Mouse (Mus musculus) olfactory bulb, adult 2 months (tissue): ENCODE data around the gene Rfx4. TPM values are rescaled to one million over a fixed set of nuclear protein-coding genes. Genes with fewer than 3 reads are reported as not detected.
A peak's percentile ranks its signal among the peaks of the same experiment; 100 is the strongest.

Experiments
- H3K27ac ChIP-seq: fragments of 200-500 bp; 2 replicates; pipeline ENCODE4 v1.5.1; 2012; ENCODE audit warnings: low read depth, low read length; ENCODE audit not compliant: insufficient read depth
- H3K4me1 ChIP-seq: fragments of 200-500 bp; 2 replicates; pipeline ENCODE4 v1.6.1; 2012; ENCODE audit warnings: low read length; ENCODE audit not compliant: control insufficient read depth, insufficient read depth
- H3K4me3 ChIP-seq: fragments of 200-500 bp; 2 replicates; pipeline ENCODE4 v1.5.1; 2012; ENCODE audit warnings: mild to moderate bottlenecking, low read depth, low read length, moderate library complexity; ENCODE audit not compliant: insufficient read depth
- CTCF ChIP-seq: fragments of 200-500 bp; IDR thresholded peaks from 2 replicates; pipeline ENCODE4 v1.5.1; 2012; ENCODE audit warnings: low read depth, mild to moderate bottlenecking, low read length, moderate library complexity; ENCODE audit not compliant: insufficient read depth
- POLR2A ChIP-seq: fragments of 200-500 bp; IDR thresholded peaks from 2 replicates; pipeline ENCODE4 v1.6.1; 2012; ENCODE audit warnings: mild to moderate bottlenecking, low read depth, low read length, moderate library complexity; ENCODE audit not compliant: insufficient read depth
- WGBS: fragments of 180-500 bp; shearing (Covaris S2); methylation state at CpG from one replicate; pipeline ENCODE4 v1.1.7; 2018; 5-methylcytosine and 5-hydroxymethylcytosine counted together
- polyA plus RNA-seq: library from polyadenylated mRNA; stranded (reverse); fragments of >200 nt; gene quantifications from 2 replicates; pipeline ENCODE4 v1.2.4, GENCODE M21; 2012; ENCODE audit warnings: low replicate concordance; ENCODE audit not compliant: missing spikeins, insufficient read depth, insufficient read length

Rfx4 gene
- polyA plus RNA-seq, 1 experiment = not detected

DNA sequence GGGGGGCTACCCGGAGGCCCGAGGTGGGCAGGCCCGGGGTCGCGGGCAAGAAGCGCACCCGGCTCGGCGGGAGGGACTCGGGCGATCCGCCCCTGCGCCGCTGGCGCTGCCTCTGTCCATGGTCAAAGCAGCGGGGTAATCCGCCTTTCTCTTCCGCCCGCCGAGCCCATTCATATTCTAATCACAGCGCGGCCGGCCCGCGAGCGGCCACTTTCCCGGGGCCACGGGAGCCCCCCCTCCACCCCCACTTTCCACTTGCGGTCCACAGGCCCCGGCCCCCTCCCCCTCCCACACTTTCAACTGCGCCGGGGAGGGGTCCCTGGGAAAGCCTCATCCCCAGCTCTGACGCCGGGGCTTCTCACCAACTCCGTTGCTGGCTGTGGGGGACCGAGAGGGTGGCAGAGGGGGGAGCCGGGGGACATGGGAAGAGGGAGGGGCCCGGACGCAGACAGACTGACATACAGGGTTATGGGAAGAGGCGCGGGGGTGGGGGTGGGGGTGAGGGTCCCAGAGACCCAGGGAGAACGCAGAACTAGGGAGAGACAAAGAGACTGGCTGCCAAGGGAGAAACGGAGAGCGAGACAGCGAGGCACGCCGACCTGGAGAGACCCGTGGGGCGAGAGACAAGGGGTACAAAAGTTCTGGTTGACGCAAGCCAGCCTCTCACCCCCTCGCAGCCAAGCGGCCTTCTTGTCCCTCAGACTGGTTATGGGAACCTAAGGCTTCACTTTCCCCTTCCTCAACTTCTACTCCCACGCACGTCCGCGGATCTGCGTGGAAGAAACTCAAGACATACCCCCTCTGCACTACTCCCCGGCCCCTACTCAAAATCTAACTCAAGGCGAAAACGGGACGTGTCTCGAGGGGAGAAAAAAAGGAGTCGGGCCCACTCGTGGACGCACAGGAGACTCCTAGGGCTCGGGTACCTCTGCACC lies 744 bp upstream of the Rfx4 start:
- 2% methylated on average over 66 of the region's 66 CpGs for WGBS

DNA sequence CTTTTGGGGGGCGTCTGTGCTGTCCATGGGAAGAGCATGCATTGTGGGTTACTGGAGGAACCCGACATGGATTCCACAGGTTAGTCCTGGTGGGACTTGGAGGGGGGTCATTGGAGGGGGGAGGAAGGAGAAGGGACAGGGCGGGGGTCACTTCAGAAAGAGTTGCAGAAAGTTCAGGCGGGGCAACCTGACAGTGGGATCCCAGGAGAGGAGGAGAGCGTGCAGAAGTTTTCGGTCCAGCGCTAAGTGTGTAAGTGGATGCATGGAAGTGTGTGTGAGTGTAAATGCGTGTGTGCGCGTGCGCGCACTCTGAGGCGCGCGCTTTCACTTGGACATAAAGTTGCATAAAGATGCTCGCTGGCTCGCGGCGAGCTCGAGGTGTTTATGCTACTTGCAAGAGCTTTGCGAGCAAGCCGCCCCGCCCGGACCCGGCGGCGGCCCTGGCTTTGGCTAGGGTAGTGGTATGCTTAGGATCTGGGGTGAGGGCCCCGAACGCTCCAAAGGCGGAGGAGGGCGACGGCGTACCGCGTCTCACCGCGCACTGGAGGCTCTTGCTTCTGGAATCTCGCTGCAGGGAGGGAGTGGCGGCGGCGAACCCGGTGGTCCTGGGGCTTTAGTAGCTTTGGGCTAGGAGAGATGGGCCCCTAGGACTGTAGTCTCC lies 703 bp downstream of the Rfx4 start:
- TF ChIP-seq POLR2A = no peak
- no peak for TF ChIP-seq CTCF
- H3K4me3 ChIP-seq = peak overlapping the region; percentile 46
- peaks cover 46% of the 10 kb centered on the region for H3K4me1 ChIP-seq
- H3K27ac ChIP-seq = no peak overlapping the region
- 8% methylated on average over 42 of the region's 42 CpGs for WGBS

More for the DNA sequence above, 744 bp upstream of the Rfx4 start:
- H3K4me3 ChIP-seq = peak overlapping the region; percentile 46
- no peak overlapping the region for H3K27ac ChIP-seq
- H3K4me1 ChIP-seq = peaks cover 40% of the 10 kb centered on the region
- TF ChIP-seq POLR2A = no peak
- no peak for TF ChIP-seq CTCF

DNA sequence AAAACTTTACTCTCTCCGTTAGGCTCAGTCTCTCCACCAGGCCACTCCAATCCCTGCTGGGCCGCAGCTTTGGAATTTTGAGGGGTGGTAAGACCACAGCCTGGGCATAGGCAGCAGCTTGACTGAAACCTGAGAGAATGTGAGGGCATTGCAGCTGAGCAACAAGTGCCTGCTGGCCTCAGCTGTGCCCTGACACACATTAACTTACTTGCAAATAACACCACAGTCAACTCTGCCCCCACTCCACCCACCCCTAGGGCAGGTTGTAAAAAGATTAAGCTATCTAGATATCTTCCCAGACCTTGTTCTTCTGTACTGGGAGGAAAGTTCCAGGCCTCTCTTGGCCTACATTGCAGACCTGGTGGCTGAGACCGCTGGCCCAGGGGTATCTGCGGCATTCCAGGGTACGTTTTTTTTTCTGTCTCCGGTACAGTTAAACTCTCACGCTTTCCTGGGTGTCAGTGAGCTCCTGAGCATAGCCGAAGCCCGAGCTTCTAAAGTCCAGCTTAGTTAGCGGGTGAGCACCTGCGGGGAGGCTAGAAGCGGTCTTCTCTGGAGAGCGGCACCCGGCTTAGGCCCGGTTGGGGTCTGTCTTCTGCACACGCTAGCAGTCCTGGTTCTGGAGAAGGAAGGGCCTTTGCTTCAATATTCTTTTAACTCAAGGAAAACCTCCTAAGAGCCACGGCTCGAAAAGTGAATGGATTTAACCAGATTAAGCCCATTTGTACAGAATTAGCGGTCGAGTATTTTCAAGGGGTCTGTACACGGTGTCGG lies 1.8 kb downstream of the Rfx4 start:
- Histone ChIP-seq H3K4me1 (peaks cover 46% of the 10 kb centered on the region), H3K4me3 (no peak overlapping the region), H3K27ac (no peak overlapping the region)
- TF ChIP-seq CTCF (no peak), POLR2A (no peak)
- WGBS = 70% methylated on average over 22 of the region's 22 CpGs

DNA sequence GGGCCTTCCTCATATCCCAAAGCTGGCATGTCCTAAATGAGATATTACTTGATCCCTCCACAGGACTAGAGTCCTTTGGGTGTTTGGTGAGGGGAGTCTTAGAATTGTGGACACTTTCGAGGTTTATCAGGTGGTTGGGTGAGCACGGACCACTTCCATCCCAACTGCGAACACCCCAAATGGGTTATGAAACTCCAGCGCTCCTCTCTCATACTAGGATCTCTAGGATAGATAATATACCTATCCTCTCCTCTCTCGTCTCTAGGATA lies 2.3 kb downstream of the Rfx4 start:
- TF ChIP-seq POLR2A (no peak), CTCF (no peak)
- peaks cover 46% of the 10 kb centered on the region for H3K4me1 ChIP-seq
- H3K27ac ChIP-seq = no peak overlapping the region
- no peak overlapping the region for H3K4me3 ChIP-seq
- WGBS = 67% methylated on average over 5 of the region's 5 CpGs

DNA sequence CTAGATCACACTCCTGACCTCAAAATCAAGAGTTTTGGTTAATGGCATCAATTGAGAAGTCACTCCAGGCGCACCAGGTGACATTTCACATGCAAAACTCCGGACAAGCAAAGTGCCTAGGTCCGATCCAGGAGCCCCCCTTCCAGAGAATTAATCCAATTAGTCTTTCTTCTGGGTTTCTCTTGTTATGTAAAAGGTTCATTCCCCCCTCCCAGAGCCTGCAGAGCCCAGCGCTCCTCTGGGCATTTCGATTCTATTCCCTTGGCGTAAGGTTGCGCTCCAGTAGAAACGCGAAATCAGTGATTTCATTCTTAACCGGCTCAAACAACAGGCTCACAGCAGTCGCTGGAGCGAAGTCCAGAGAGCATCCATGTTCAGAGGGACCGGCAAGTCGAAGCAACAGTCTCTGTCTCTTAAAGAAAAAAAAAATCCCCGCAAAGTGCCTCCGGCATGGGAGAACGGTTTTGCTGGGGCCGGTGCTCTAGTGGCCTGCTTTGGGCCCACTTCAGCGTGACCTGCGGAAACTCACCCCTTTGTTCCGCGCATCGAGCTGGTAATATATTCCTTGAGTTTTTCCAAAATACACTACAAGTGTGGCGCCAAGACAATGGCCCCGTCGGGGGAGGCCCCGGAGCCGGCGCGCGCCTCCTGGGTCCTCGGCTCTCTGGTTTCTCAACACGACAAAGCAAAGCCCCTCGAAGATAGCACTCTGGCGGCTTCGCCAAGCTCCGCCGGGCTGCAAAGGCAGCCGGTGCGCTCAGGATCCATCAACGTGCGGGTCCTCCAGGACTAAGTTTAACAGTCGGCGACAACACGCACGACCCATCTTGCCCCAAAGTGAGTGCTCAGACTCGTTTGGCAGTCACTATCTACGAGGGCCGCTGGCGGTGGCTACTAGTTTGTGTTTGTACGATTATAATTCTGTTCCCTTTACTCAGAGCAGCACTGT lies 2.9 kb downstream of the Rfx4 start:
- no peak overlapping the region for H3K27ac ChIP-seq
- H3K4me1 ChIP-seq = peaks cover 46% of the 10 kb centered on the region
- TF ChIP-seq CTCF (no peak), POLR2A (no peak)

DNA sequence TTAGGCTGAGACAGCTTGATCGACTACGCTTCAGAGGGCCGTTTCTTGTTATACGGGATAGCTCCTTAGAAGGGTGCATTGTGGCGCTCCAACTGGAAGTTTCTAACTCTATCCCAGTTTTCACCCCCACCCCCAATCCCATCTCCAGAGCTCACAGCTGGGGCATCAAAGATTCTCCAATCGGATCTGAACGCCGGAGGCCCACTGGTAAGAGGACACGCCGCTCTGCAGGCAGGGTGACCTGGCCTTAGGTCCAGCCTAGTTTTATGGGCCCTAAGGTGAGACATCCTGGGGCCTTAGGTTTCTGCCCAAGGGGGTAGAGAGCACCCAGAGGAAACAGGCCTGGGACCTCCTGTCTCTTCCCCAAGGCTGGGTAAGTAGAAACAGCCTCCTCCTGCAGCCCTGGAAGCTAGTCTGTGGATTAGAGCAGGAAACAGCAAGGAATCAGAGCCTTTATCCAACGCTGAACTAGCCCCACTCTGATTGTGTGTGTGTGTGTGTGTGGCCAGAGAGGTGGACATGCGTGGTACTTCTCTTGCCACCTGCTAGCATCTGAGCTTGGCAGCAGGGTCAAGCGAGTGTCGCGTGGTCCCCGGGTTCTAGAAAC lies 3.8 kb downstream of the Rfx4 start:
- no peak overlapping the region for H3K27ac ChIP-seq

More for the DNA sequence above, 2.9 kb downstream of the Rfx4 start:
- 43% methylated on average over 51 of the region's 51 CpGs for WGBS
- no peak overlapping the region for H3K4me3 ChIP-seq

DNA sequence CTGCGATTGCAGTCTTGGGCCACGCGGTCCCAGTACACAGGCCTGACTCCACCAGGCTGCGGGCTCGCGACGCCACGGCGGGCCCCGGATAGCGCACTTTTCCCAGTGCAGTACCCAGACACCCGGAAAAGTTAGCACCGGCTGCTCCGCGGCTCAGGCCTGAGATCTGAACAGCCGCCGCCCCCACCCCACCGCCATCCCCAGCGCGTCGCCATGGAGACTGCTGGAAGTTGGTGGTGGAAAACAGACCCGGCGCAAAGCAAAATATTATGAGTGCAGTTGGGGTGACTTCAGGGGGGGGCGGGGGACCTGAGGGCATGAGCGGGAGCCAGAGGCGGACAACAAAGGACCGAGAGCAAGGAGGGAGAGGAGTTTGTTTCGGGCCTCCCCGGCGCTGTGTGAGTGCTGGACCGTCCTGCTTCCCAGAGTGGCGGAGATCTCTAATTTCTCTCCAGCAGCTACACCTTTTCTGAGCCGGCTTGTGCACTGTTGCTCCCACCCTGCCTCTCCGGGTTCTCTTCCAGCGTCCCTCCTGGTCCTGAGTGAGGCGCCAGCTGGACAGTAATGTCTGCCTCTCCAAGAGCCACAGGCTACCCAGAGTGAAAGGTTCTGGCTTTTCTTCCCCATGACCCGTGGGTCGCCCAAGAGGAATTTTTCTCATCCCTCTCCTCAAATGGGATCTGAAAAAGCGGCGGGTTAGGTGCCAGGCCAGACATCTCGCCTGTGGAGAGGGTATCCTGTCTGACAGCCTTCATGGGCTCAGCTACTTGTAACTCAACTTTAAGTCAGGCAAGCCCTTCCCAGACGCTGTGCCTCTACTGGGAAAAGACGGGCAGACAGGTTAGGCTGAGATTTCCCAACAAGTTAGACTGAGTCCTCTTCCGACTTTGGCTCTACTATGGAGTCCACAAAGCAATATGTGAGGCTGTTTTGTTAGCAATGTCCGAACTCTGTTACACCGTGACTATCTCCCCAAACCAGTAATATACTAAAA lies 4.6 kb downstream of the Rfx4 start:
- Histone ChIP-seq H3K27ac (no peak overlapping the region), H3K4me1 (peaks cover 31% of the 10 kb centered on the region), H3K4me3 (peak overlapping the region; percentile 29; the same call in 1 of the 2 replicates)
- 16% methylated on average over 46 of the region's 46 CpGs for WGBS
- no peak for TF ChIP-seq POLR2A
- TF ChIP-seq CTCF = no peak

More for the DNA sequence above, 3.8 kb downstream of the Rfx4 start:
- Histone ChIP-seq H3K4me3 (no peak overlapping the region), H3K4me1 (peaks cover 39% of the 10 kb centered on the region)
- 60% methylated on average over 16 of the region's 16 CpGs for WGBS
- TF ChIP-seq CTCF (no peak), POLR2A (no peak)
